Mouse (Mus musculus) lung, adult 2 months (tissue): ENCODE data around the gene Rgs14. TPM values are rescaled to one million over a fixed set of nuclear protein-coding genes. Genes with fewer than 3 reads are reported as not detected.

Experiments
- DNase-seq: peaks from one replicate; pipeline ENCODE4 v3.0.0; 2022
- H3K4me1 ChIP-seq: fragments of 200-500 bp; 2 replicates; pipeline ENCODE4 v1.6.1; 2011; ENCODE audit warnings: low read length; ENCODE audit not compliant: control insufficient read depth, insufficient read depth
- H3K4me3 ChIP-seq: fragments of 200-500 bp; replicated peaks from 2 replicates; pipeline ENCODE3; 2011; ENCODE audit warnings: low read depth, mild to moderate bottlenecking, control low read depth, low read length; ENCODE audit errors: extremely low read depth
- CTCF ChIP-seq: fragments of 200-500 bp; IDR thresholded peaks from 2 replicates; pipeline ENCODE4 v1.5.1; 2011; ENCODE audit warnings: mild to moderate bottlenecking, low read length, control low read depth; ENCODE audit not compliant: insufficient read depth
- POLR2A ChIP-seq: fragments of 200-500 bp; IDR thresholded peaks from 2 replicates; pipeline ENCODE4 v1.6.1; 2011; ENCODE audit warnings: low read depth, mild to moderate bottlenecking, control low read depth, low read length, borderline replicate concordance; ENCODE audit errors: extremely low read depth
- WGBS: fragments of 180-500 bp; shearing (Covaris S2); methylation state at CpG from one replicate; pipeline ENCODE4 v1.1.7; 2018; 5-methylcytosine and 5-hydroxymethylcytosine counted together
- polyA plus RNA-seq: library from polyadenylated mRNA; depleted of rRNA; stranded (reverse); fragments of >200 nt; gene quantifications from 2 replicates; pipeline ENCODE4 v1.2.3, GENCODE M21; 2012

Rgs14 gene
- polyA plus RNA-seq, 1 experiment, result 11.7 TPM

- Histone ChIP-seq H3K4me3 (no peak overlapping the region), H3K4me1 (no peaks in the 10 kb centered on the region)
- TF ChIP-seq POLR2A (no peak), CTCF (no peak)
- 60% methylated on average over 5 of the region's 5 CpGs for WGBS
- no peak for DNase-seq
Measured at GRCm38 (mm10) chr13:55371740-55372139, 2.2 kb downstream of the Rgs14 start.

- Histone ChIP-seq H3K4me1 (no peaks in the 10 kb centered on the region), H3K4me3 (no peak overlapping the region)
- TF ChIP-seq CTCF (no peak), POLR2A (no peak)
- DNase-seq, result no peak
- 60% methylated on average over 6 of the region's 6 CpGs for WGBS
Measured at GRCm38 (mm10) chr13:55374206-55374924, 4.8 kb downstream of the Rgs14 start.

- DNase-seq, result no peak
- Histone ChIP-seq H3K4me3 (no peak overlapping the region), H3K4me1 (no peaks in the 10 kb centered on the region)
- 40% methylated on average over 2 of the region's 2 CpGs for whole genome bisulfite sequencing
- no peak for TF ChIP-seq POLR2A
- TF ChIP-seq CTCF, result no peak
Measured at GRCm38 (mm10) chr13:55375877-55376276, 6.3 kb downstream of the Rgs14 start.

DNA sequence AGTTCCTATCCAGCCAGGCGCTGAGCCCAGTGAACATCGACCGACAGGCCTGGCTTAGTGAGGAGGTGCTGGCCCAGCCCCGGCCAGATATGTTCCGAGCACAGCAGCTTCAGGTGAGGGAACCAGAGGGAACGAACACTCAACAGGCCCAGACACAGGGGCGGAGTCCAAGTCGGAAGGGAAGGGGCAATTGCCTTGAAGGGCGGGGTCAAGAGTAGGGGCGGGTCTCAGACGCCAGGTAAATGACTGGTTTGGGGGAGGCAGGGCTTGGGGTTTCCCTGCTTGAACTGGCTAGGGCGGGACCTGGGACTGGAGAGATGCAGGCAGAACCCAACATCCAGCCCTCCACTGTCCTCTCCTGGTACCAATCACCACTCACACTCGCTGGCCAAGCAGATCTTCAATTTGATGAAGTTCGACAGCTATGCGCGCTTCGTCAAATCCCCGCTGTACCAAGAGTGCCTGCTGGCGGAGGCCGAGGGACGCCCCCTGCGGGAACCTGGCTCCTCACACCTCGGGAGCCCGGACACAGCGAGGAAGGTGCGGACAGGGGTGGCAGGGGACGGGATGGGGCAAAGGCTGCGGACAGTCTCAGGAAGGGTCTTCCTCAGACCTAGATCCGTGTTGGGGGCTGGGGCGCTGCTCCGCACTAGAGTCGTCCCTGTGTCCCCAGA is 9.5 kb downstream of the Rgs14 start:
- no peak for DNase-seq
- TF ChIP-seq POLR2A, result no peak
- no peak for TF ChIP-seq CTCF
- Histone ChIP-seq H3K4me1 (no peaks in the 10 kb centered on the region), H3K4me3 (no peak overlapping the region)
- 33% methylated on average over 32 of the region's 32 CpGs for WGBS

DNA sequence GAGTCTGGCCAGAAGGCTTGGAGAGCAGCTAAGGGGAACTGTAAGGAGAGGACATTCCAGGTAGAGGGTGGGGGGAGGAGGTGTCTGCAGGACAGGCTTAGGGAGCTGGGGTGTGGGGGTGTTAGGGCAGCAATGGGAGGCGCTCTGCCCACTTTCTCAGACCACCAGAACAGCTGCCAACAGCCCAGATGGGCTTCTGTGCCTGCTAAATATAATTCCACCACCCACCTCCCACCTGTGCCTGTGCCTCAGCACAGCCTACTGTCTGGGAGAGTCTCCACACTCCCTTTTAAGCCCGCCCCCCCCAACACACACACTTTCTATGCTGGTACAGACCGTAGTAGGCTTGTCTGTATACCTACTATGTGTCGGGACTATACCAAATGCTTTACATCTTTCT is 12.3 kb downstream of the Rgs14 start:
- Histone ChIP-seq H3K4me1 (no peaks in the 10 kb centered on the region), H3K4me3 (no peak overlapping the region)
- no peak for DNase-seq
- WGBS, result 82% methylated on average over 4 of the region's 4 CpGs
- no peak for TF ChIP-seq CTCF
- no peak for TF ChIP-seq POLR2A

- no peak for DNase-seq
- no peaks in the 10 kb centered on the region for H3K4me1 ChIP-seq
- whole genome bisulfite sequencing, result 81% methylated on average over 3 of the region's 3 CpGs
- TF ChIP-seq POLR2A (no peak), CTCF (no peak)
- H3K4me3 ChIP-seq, result no peak overlapping the region
Measured at GRCm38 (mm10) chr13:55390644-55391043, 21.1 kb downstream of the Rgs14 start.

DNA sequence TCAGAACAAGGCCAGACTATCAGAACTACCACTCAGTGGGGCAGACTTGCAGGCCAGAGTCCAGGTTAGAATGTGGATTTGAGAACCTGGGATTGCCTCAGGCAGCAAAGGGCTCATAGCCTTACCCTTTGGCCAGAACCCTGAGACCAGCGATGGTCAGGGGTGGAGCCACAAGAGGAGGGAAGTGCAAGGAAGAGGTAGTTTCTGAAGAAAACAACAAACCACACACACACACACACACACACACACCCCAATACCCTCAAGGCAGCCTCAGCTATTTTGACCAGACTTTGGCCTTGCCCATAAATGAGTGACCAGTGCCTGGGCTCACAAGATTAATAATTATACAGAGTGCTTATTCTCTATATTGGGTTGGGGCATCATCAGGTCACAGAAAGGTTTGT is 22.1 kb downstream of the Rgs14 start:
- TF ChIP-seq CTCF (no peak), POLR2A (no peak)
- WGBS, result 72% methylated on average over 1 of the region's 1 CpGs
- Histone ChIP-seq H3K4me1 (no peaks in the 10 kb centered on the region), H3K4me3 (no peak overlapping the region)
- DNase-seq, result no peak

DNA sequence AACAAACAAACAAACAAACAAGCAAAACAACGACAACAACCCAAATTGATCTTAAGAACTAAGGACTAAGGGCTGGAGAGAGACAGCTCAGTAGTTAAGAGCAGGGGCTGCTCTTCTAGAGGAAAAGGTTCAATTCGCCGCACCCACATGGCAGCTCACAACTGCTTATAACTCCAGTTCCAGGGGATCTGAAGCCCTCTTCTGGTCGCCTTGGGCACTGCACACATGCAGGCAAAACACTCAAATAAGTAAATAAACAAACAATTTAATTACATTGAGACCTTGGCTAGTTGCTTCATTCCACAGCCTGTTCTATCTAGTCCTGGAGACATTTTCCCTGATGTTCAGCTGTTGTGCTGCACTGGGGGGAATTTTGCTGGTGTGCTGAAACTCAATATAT is 23.4 kb downstream of the Rgs14 start:
- H3K4me1 ChIP-seq, result no peaks in the 10 kb centered on the region
- H3K4me3 ChIP-seq, result no peak overlapping the region
- TF ChIP-seq CTCF (peak; percentile 34; the same call in 1 of the 2 replicates), POLR2A (no peak)
- 69% methylated on average over 4 of the region's 4 CpGs for WGBS
- no peak for DNase-seq

DNA sequence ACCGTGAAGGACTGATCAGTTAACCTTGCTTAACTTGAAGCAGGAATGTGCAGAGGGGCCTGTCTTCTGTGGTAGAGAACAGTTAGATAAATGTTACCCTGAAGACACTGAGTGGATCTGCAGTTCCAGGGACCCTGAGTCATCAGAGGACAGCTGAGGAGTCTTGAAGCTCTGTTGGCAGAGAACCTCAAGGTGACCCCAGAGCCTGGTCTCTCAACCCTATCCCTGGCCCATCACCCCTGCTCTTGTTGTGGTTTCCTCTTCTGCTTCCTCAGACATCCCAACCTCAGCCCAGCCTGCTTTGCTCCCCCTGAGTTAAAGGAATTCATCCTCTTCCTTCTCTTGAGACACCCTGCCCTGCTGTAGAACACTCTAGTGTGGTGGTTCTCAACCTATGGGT is 28.6 kb downstream of the Rgs14 start, which contains the start of gene Slc34a1:
Slc34a1 (plus strand) TSS at position 100 of the 400 bp plus-strand sequence.
- 65% methylated on average over 1 of the region's 1 CpGs for WGBS
- DNase-seq, result no peak
- no peak for TF ChIP-seq POLR2A
- no peak for TF ChIP-seq CTCF
- Histone ChIP-seq H3K4me1 (no peaks in the 10 kb centered on the region), H3K4me3 (no peak within 1 kb of the TSS)
